Mouse (Mus musculus) CH12.LX (cell line): Measurements from ENCODE around the gene Podn.

Source experiments
- CTCF ChIP-seq, 2 experiments: IDR thresholded peaks in 1 of 2; conservative IDR thresholded peaks in 1 of 2; 2 replicates each; pipeline ENCODE4 v1.5.1; 2011 to 2012; ENCODE audit warnings: low read depth in 2 of 2, low read length in 2 of 2, improper control_type of control experiment in 1 of 2, inconsistent platforms in 1 of 2, mild to moderate bottlenecking in 1 of 2, moderate library complexity in 1 of 2
- EP300 ChIP-seq: IDR thresholded peaks from 2 replicates; pipeline ENCODE4 v1.6.1; 2011; ENCODE audit warnings: low read length, improper control_type of control experiment
- HCFC1 ChIP-seq: IDR thresholded peaks from 2 replicates; pipeline ENCODE4 v1.6.1; 2012; ENCODE audit warnings: low read depth, mild to moderate bottlenecking, inconsistent platforms, low read length, improper control_type of control experiment
- POLR2A ChIP-seq: IDR thresholded peaks from 2 replicates; pipeline ENCODE4 v1.6.1; 2011; ENCODE audit warnings: low read depth, mild to moderate bottlenecking, improper control_type of control experiment, low read length
- ZKSCAN1 ChIP-seq: IDR thresholded peaks from 2 replicates; pipeline ENCODE4 v1.6.1; 2012; ENCODE audit warnings: low read depth, inconsistent platforms, low read length, improper control_type of control experiment, borderline replicate concordance

GRCm38 (mm10) chr4:108143778-108144177, 47.5 kb upstream of the Podn start:
- TF ChIP-seq EP300 = no peak
- no peak for TF ChIP-seq POLR2A
- no peak for TF ChIP-seq HCFC1
- TF ChIP-seq ZKSCAN1 = no peak
- no peak for TF ChIP-seq CTCF (conservative IDR thresholded peaks at IDR 0.05 in 1 of 2, IDR thresholded peaks at IDR 0.05 in 1 of 2; ENCODE audit: low read depth in 2 of 2, low read length in 2 of 2)
